Mouse (Mus musculus) C2C12 (cell line): ENCODE measurements around the gene Rnf25. TPM values are rescaled to one million over a fixed set of nuclear protein-coding genes. Genes with fewer than 3 reads are reported as not detected.

Experiments
- H3K27me3 ChIP-seq: one replicate; pipeline ENCODE4 v1.6.1; 2011; ENCODE audit not compliant: control insufficient read depth, insufficient read depth, insufficient read length
- H3K36me3 ChIP-seq: one replicate; pipeline ENCODE4 v1.6.1; 2011; ENCODE audit not compliant: control insufficient read depth, insufficient read depth
- H3K4me3 ChIP-seq: one replicate; pipeline ENCODE4 v1.5.1; 2011; ENCODE audit warnings: mild to moderate bottlenecking, control low read depth; ENCODE audit not compliant: poor library complexity, insufficient read depth, severe bottlenecking
- H3K79me2 ChIP-seq: one replicate; pipeline ENCODE4 v1.6.1; 2011; ENCODE audit not compliant: control insufficient read depth, insufficient read depth
- H3K79me3 ChIP-seq: one replicate; pipeline ENCODE4 v1.6.1; 2011; ENCODE audit warnings: low read depth, control low read depth
- H3ac ChIP-seq: one replicate; pipeline ENCODE3; 2011; ENCODE audit warnings: low read depth; ENCODE audit not compliant: control insufficient read depth, insufficient read length
- CEBPB ChIP-seq: IDR thresholded peaks from one replicate; pipeline ENCODE4 v1.6.1; 2011; ENCODE audit warnings: low read depth, mild to moderate bottlenecking, control low read depth, moderate library complexity
- CTCF ChIP-seq: IDR thresholded peaks from one replicate; pipeline ENCODE4 v1.5.1; 2011; ENCODE audit not compliant: control insufficient read depth, insufficient read depth, insufficient read length
- FOSL1 ChIP-seq: IDR thresholded peaks from one replicate; pipeline ENCODE4 v1.8.0; 2011; ENCODE audit warnings: mild to moderate bottlenecking, low read length; ENCODE audit not compliant: poor library complexity, insufficient read depth, severe bottlenecking
- MAX ChIP-seq: IDR thresholded peaks from one replicate; pipeline ENCODE4 v1.6.1; 2011; ENCODE audit warnings: mild to moderate bottlenecking, control low read depth
- MYOD1 ChIP-seq: IDR thresholded peaks from one replicate; pipeline ENCODE4 v1.6.1; 2011; ENCODE audit warnings: low read depth; ENCODE audit not compliant: control insufficient read depth, insufficient read length
- MYOG ChIP-seq: IDR thresholded peaks from one replicate; pipeline ENCODE4 v1.6.1; 2011; ENCODE audit not compliant: control insufficient read depth, insufficient read length; ENCODE audit errors: extremely low read depth
- USF1 ChIP-seq: IDR thresholded peaks from one replicate; pipeline ENCODE4 v1.6.1; 2011; ENCODE audit warnings: low read depth, mild to moderate bottlenecking, control low read depth, moderate library complexity
- long read RNA-seq, 2 experiments: library from polyadenylated mRNA; unstranded; transcript quantifications; one replicate each; pipeline ENCODE4 v2.0.0; 2019 to 2020
- polyA plus RNA-seq: library from polyadenylated mRNA; unstranded; fragments of >200 nt; fragmentation: generic; extraction: Trizol; gene quantifications from one replicate; pipeline ENCODE4 v1.2.1, GENCODE M21; 2012; ENCODE audit warnings: missing spikeins

The Rnf25 gene
- 28.3 TPM for polyA plus RNA-seq
- long read RNA-seq, experiment 1, transcript Rnf25-201 (10 exons, 1,479 nt): major isoform, 12 of 23 reads
- long read RNA-seq, experiment 1, partial matches to known transcripts: 1 of 23 reads
- long read RNA-seq, experiment 1, other reads (novel, unspliced or antisense): 7 of 23 reads
- long read RNA-seq, experiment 2, transcript Rnf25-202 (10 exons, 1,451 nt): minor isoform, 6 of 28 reads
- long read RNA-seq, experiment 2, transcript Rnf25-201 (10 exons, 1,479 nt): major isoform, 16 of 28 reads
- long read RNA-seq, experiment 2, partial matches to known transcripts: 2 of 28 reads
- long read RNA-seq, experiment 2, other reads (novel, unspliced or antisense): 4 of 28 reads

DNA sequence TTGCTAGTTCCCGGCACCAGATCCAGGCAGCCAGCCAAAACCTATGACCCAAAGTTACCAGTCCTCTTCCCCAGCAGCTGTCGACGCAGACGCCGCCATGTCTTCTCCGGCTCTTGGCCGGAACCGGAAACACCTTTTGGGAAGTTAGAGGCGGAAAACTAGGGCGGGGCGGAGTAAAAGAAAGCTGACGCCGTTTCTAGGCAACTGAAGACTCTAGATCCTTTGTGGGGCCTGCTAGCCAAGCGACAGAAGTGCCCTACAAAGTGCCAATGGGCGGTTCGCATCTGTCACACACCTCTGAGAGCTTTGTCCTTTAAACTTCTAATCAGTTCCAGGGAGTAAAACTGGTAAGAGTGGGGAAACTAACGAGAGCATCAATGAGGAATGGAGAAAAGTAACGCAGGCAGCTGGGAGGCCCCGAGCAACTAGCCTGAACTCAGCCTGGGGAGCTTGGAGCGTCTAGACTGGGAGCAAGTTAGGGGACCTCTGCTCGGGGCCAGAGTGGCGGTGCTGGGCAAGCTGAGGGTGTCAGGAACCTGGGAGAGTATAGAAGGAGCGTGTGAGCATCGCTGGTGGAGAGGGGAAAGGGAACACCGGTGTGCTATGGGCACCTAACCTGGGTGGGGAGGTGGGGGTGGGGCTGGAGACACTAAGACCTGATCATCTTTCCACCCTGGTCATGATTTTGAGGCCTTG is at the start of gene Rnf25, which contains the start of gene Stk36:
TSS of gene Rnf25 (minus strand) at position 131 of the 696 bp plus-strand sequence.
TSS of gene Stk36 (plus strand) at position 179 of the 696 bp plus-strand sequence.
- no peaks in the 10 kb centered on the region for H3K27me3 ChIP-seq
- H3ac ChIP-seq: peak within 1 kb of the TSS; percentile 81
- H3K36me3 ChIP-seq: peaks cover 22% of the 10 kb centered on the region
- TF ChIP-seq MAX (no peak), CEBPB (no peak), MYOD1 (no peak), MYOG (no peak), CTCF (no peak), USF1 (no peak), FOSL1 (no peak)
- peak within 1 kb of the TSS; percentile 83 for H3K4me3 ChIP-seq
- H3K79me3 ChIP-seq: peaks cover 13% of the 10 kb centered on the region
- peaks cover 21% of the 10 kb centered on the region for H3K79me2 ChIP-seq

DNA sequence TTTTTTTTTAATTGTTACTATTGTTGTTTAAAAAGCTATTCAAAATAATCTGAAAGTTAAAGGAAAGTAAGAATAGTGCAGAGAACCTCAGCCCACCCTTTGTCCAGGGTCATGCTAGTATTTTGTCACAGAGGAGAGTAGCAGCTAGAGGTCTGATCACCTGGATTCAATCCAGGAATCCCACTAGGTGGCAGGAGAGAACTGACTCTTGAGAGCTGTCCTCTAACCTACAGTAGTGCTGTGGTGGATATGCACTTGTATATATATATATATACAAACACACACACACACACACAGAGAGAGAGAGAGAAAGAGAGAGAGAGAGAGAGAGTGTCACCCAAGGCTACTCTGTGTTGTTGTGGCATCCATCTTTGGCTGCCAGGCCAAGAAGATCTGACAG is 42.7 kb upstream of the Rnf25 start:
- H3K79me3 ChIP-seq: no peaks in the 10 kb centered on the region
- H3ac ChIP-seq: no peak overlapping the region
- no peaks in the 10 kb centered on the region for H3K79me2 ChIP-seq
- no peaks in the 10 kb centered on the region for H3K36me3 ChIP-seq
- H3K27me3 ChIP-seq: peaks cover 4% of the 10 kb centered on the region
- H3K4me3 ChIP-seq: no peak overlapping the region
- TF ChIP-seq MYOD1: no peak
- TF ChIP-seq CTCF: no peak
- no peak for TF ChIP-seq MYOG
- TF ChIP-seq FOSL1: no peak
- TF ChIP-seq MAX: no peak
- TF ChIP-seq USF1: no peak
- no peak for TF ChIP-seq CEBPB

DNA sequence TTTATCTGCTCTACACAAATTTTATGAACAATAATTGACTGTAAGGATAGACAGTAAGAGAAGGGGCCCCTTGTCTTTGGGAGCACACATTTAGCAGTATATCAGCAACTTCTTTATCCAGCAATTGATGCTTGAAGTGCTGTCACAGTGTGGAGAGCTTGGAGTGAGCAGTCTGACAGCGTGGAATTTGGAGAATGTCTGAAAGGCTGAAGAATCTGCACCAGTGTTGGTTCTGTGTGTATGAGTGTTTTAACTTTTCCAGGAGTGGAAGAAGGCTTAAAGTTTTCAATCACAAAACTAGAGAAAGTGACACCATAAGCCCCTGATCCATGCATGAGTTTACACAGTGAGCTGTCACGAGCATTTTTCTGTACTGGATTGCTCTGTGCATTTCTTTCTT is 42.3 kb upstream of the Rnf25 start:
- no peaks in the 10 kb centered on the region for H3K36me3 ChIP-seq
- H3K4me3 ChIP-seq: no peak overlapping the region
- no peak for TF ChIP-seq CTCF
- no peak for TF ChIP-seq FOSL1
- no peak for TF ChIP-seq CEBPB
- TF ChIP-seq USF1: no peak
- no peak for TF ChIP-seq MYOG
- TF ChIP-seq MAX: no peak
- no peak for TF ChIP-seq MYOD1
- H3K79me2 ChIP-seq: no peaks in the 10 kb centered on the region
- no peak overlapping the region for H3ac ChIP-seq
- no peaks in the 10 kb centered on the region for H3K79me3 ChIP-seq
- H3K27me3 ChIP-seq: peaks cover 4% of the 10 kb centered on the region

DNA sequence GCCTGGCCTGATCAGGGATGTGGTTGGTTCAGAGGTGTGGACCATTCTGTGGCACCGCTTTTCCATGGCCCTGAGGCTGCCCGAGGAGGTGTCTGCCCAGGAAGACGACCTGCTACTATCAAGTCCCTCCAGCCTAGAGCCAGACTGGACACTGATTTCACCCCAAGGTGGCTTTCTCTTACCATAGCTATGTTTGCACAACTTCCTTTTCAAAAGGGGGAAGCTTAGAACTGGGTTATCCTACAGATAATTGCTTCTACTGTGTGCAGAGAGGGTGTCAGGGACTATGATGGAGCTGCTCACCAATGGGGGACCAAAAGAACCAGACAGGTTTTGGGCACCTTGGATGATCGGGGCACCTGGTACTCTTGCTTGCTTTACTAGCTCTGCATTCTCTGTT is 31.5 kb upstream of the Rnf25 start:
- Histone ChIP-seq H3ac (no peak overlapping the region), H3K79me2 (no peaks in the 10 kb centered on the region), H3K27me3 (no peaks in the 10 kb centered on the region), H3K4me3 (no peak overlapping the region), H3K79me3 (no peaks in the 10 kb centered on the region), H3K36me3 (no peaks in the 10 kb centered on the region)
- TF ChIP-seq FOSL1 (no peak), CTCF (no peak), MYOD1 (no peak), CEBPB (no peak), USF1 (no peak), MYOG (no peak), MAX (no peak)

DNA sequence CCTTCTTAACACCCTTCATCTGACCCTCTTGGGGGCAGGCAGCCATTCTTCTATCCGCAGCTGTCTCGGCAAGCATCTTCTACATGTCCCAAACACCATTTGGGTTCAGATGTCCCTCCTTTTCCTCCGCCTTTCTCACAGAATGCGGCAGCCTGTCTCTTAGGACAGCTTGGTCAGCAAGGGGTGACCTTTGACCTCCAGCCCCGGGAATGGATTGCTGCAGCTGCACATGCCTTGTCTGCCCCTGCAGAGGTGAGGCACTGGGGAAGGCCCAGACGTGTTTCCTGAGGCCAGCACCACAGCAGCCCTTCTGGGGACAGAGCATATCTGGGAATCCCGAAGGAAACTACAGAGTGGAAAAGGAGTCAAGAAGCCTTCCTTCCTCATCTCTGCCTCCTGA is 26.8 kb upstream of the Rnf25 start:
- H3K79me2 ChIP-seq: no peaks in the 10 kb centered on the region
- no peak for TF ChIP-seq MYOD1
- no peak for TF ChIP-seq CTCF
- no peak for TF ChIP-seq USF1
- TF ChIP-seq CEBPB: no peak
- no peak for TF ChIP-seq MYOG
- no peak for TF ChIP-seq MAX
- no peak for TF ChIP-seq FOSL1
- no peaks in the 10 kb centered on the region for H3K36me3 ChIP-seq
- no peak overlapping the region for H3K4me3 ChIP-seq
- no peaks in the 10 kb centered on the region for H3K27me3 ChIP-seq
- no peaks in the 10 kb centered on the region for H3K79me3 ChIP-seq
- no peak overlapping the region for H3ac ChIP-seq
